Mouse (Mus musculus) NIH3T3 (cell line): ENCODE results near the gene Ralgps1.
A peak's percentile ranks its signal among the peaks of the same experiment; 100 is the strongest.

Source experiments
- DNase-seq: peaks from one replicate; pipeline ENCODE4 v3.0.0-alpha.2; 2012; ENCODE audit warnings: low read depth

The Ralgps1 gene

DNA sequence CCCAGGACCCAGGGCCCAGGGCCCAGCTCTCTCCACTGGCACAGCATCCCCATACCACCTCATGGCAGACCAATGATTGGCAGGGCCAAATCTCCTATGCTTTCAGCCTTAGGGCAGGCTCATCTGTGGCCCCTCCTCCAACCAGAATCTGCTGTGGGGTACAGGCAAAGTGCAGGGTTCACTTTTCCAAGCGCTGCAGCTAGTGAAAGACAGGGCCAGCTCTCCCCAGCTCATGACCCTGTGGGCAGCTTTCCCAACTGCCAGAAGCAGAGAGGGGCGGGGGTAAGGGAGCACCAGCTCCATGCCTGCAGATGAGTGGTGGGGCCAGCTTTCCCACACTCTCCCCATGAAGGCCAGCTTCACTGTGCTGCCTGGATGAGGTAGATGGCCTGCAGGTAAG is 160.4 kb downstream of the Ralgps1 start:
- no peak for DNase-seq

GRCm38 (mm10) chr2:33208134-33208533 is 163.2 kb downstream of the Ralgps1 start:
- DNase-seq: no peak

DNA sequence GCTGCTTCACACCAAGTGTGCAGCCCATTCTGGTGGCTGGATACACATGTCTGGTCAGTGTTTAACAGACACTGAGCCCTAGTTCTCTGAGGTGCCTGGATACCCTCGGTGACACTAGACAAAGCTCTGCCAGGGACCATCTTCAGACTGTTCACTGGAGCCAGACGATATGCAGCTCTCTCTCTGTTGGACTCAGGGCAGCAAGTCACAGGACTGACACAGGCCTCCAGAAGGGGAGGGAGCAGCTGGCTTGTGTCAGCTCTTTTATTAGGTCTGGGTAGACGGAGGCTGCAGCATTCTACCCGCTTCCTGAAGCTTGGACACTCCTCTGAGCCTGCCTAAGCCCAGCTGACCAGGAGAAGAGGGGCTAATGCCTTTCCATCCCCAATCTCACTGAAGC is 164.2 kb downstream of the Ralgps1 start:
- no peak for DNase-seq

- DNase-seq: peak; percentile 60
Observed at GRCm38 (mm10) chr2:33205939-33206525, 165.3 kb downstream of the Ralgps1 start.

GRCm38 (mm10) chr2:33204980-33205379 is 166.3 kb downstream of the Ralgps1 start:
- DNase-seq: peak; percentile 92

GRCm38 (mm10) chr2:33203284-33203683 is 168.0 kb downstream of the Ralgps1 start:
- DNase-seq: peak; percentile 50

- DNase-seq: no peak
Observed at GRCm38 (mm10) chr2:33200368-33201068, 170.8 kb downstream of the Ralgps1 start.

DNA sequence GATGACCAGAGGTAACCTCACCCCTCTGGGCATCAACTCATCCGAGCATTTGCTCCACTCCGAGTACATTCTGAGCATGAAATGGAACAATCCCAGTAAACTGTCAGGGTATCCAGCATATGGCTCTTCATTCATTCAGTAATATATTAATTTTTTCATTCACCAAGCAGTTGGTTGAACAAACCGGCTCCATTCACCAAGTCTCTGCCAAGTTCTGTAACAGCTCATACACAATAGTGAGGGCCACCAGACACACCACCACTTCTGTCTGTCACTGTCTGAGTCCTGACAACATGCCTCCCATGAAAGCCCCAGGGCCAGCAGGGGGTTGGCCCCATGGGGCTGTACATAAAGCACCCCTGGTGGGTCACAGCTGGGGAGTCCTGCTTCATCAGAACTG is 181.3 kb downstream of the Ralgps1 start:
- DNase-seq: no peak

GRCm38 (mm10) chr2:33188925-33189670 is 182.2 kb downstream of the Ralgps1 start:
- no peak for DNase-seq

GRCm38 (mm10) chr2:33187874-33188273 is 183.4 kb downstream of the Ralgps1 start:
- DNase-seq: no peak

- DNase-seq: no peak
Observed at GRCm38 (mm10) chr2:33186505-33186904, 184.8 kb downstream of the Ralgps1 start.

- DNase-seq: peak; percentile 72
Observed at GRCm38 (mm10) chr2:33185258-33185657, 186.0 kb downstream of the Ralgps1 start.

- no peak for DNase-seq
Observed at GRCm38 (mm10) chr2:33184641-33185040, 186.6 kb downstream of the Ralgps1 start.

DNA sequence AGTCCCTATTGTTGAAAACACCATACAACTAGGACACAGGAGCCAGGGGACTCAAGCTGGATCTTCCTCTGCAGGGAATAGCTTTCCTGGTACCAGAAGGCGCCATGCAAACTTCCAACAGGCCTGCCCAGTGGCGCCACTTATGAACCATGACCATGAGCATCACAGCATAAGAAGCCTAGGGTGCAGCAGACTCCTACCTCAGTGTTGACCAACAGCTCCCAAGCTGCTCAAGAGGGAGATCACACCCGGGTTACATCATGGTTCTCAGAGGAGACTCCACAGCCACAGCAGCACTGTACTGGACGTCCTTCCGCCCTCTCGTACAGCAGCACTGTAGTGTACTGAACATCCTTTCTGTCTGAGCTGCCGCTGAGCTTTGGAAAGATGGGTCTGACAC is 188.0 kb downstream of the Ralgps1 start:
- no peak for DNase-seq

DNA sequence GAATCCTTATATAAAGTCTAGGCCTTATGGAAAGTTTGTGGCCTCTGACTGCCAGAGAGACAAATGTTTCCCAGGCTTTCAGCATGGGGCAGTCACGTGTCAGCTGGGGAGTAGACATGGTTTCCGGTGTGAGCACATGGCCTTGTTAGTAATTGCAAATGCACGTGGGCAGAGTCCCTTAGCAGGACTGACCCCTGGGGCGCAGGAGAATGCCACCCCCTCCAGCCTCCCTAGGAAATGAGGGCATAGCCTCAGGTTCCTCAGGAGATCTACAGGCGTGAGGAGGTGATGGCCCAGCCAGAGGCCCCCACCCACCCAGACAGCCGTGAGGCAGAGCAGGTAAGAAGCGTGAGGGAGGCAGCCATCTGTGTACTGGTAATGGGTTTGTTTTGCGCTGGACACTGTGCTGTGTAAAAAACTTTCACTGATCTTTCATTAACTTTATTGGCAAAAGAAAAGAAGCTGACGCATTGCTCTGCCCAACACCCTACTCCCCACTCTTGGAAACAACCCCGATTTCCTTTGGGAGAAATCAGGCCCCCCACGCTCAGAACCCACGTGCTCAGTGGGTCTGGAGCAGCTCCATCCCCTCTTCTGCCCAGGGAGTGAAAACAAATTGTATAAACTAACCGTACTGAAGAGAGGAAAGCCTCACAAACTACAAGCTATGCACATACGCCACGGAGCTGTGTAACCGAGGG is 191.2 kb downstream of the Ralgps1 start:
- no peak for DNase-seq

DNA sequence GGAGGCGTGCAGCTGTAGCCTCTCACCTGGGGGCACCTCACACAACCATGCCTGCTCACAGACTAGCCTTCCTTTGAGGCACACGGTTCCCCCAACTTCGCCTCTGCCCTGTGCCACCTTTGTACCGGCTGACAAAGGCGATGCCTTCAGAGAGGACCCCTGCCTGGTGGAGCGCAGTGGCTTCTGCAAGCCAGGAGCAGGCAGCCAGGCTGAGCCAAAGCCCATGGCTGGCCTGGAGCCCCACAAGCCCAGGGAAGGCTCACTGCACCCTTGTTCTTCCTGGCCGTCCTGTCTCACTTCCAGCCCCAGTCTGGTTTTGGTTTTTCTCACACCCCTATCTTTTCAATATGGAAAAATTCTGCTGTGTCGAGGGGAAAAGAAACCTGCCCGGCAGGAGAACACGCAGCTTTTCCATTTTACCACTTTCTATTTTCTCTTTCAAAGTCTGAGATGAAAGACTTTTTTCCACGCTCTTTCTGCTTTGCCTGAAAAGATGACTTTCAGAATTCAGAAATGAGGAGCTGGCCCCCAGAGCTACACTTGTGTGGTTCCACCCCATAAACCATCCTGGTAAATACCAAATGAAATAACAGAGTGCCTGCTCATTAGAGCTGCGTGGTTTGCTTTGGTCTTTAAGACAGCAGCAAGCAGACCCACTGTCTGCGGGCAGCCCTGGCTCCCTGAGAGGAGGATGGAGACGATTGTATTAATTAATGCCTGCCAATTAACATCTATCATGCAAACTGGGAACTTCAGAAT is 191.9 kb downstream of the Ralgps1 start:
- no peak for DNase-seq

DNA sequence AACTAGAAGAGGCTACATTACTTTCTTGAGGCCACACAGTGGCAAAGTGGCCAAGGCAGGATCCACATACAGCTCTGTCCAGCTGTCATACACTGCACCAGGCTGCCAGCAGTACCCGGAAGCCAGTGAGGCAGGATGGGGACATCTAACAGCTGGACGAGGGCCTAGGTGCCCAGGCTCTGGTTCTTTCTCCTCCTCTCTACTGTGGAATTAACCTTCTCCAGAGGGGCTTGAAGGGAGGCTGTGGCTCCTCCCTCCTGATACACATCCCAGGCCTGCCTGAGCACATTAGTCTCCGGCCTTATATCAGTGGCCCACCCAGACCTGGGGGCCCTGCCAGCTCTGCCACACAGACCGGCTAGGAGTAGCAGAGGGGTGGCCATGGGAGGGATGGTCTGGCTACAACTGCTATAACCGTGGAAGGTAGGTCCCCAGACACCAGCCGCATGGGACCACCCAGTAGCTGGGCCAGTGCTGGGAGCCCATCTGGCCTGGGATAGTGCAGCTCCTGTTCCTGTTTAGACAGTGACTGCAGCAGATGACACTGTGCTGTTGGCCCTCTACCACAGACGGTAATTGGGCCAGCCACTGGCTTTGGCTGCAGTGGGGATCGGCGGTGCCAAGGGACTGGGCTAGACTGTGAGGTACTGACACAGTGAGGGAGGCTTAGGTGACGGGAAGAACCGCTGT is 192.9 kb downstream of the Ralgps1 start:
- no peak for DNase-seq

DNA sequence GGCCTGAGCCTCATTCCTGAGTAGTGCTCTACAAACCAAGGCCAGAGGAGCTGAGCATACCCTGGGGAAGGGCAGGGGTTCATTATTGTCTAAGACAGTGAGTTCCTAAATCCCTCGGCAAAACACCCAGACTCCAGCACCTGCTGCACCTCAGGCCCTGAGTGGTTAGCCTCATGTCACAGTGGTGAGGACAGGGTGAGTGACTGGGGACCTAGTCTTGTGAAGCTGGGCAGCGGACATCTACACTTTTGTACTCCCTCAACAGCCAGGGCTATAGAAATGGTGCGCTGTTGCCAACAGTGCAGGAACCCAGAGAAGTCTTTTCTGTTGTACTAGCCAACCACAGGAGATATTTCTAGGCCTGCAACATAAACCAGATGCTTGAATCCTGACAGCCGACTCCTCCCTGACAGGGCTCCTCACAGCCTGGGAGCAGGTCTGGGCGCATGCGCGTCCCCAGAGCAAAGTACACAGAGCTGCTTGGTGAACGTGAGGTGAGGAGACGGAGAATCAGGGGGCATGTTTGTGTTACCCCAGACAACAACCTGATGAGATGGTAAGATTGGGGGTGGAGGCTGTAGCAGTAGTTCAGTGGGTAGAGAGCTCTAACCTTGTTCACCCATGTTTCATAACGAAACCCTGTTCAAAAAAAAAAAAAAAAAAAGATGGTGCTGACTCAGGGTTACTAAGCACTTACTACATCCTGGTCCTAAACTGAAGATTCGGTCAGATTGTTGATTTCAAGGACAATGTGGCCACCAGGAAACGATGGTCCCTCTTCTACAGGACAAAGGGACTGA is 193.6 kb downstream of the Ralgps1 start:
- peak; percentile 29 for DNase-seq

DNA sequence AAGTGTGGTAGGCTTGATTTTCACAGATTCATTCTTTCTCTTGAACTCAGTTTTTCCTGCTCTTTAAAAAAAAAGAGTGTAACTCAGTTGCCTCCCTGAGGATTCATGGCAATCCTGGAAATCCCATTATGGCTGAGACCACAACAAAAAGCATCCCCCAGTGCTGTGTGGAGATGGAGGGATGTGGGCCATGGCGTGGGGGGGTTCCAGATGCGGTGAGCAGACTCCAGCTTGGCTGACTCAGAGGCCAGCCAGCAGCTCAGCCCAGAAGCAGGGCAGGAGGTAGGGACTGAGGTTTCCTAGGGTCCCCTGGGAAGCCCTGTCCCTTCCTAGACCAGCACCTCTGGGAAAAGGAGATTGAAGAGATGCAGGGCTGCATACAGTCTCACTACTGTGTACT is 194.4 kb downstream of the Ralgps1 start:
- peak; percentile 59 for DNase-seq

GRCm38 (mm10) chr2:33176516-33176915 is 194.8 kb downstream of the Ralgps1 start:
- peak; percentile 51 for DNase-seq
